Mouse (Mus musculus): ENCODE measurements at regions not wholly inside any gene's neighbourhood (a gene's known extent, or its start where the extent isn't known, plus 50 kb on each side); places are given as distances from the start of the nearest gene placed in this dataset.
"Not testable (repeated sequence)": the region's sequence is repeated elsewhere in the genome, so short reads cannot be mapped to it uniquely, and the experiment has no call there.

DNA sequence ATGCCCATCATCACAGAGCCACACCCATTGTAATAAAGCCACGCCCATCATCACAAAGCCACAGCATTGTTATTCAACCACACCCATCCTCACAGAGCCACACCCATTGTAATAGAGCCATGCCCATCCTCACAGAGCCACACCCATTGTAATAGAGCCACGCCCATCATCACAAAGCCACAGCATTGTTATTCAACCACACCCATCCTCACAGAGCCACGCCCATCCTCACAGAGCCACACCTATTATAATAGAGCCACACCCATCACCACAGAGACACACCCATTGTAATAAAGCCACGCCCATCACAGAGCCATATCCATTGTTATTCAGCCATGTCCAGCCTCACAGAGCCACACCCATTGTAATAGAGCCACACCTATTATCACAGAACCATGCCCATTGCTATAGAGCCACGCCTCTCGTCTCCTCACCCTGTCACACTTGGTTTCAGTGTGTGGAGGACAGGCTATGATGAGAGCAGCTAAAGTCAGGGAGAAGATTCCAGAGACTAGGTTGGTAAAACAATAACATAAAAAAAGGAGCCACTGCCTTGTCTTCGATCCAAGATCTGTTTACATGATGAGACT lies 85.6 kb downstream of the Gxylt1 start:
- DNase-seq (ENCODE audit: inconsistent age in 2 of 2, low spot score in 1 of 2), result no peak

- DNase-seq (ENCODE audit: inconsistent age in 2 of 2, low spot score in 1 of 2), result no peak
These were observed 98.8 kb downstream of the Gxylt1 start for GRCm38 (mm10) chr15:93176221-93176620.

GRCm38 (mm10) chr15:93168784-93169183 lies 106.2 kb downstream of the Gxylt1 start:
- no peak for DNase-seq (ENCODE audit: inconsistent age in 2 of 2, low spot score in 1 of 2)

GRCm38 (mm10) chr15:93167451-93167850 lies 107.5 kb downstream of the Gxylt1 start:
- peak in 1 of 2 experiments; percentile 54 for DNase-seq (ENCODE audit: inconsistent age in 2 of 2, low spot score in 1 of 2)

- no peak for DNase-seq (ENCODE audit: inconsistent age in 2 of 2, low spot score in 1 of 2)
These were observed 112.8 kb downstream of the Gxylt1 start for GRCm38 (mm10) chr15:93161924-93162910.

DNA sequence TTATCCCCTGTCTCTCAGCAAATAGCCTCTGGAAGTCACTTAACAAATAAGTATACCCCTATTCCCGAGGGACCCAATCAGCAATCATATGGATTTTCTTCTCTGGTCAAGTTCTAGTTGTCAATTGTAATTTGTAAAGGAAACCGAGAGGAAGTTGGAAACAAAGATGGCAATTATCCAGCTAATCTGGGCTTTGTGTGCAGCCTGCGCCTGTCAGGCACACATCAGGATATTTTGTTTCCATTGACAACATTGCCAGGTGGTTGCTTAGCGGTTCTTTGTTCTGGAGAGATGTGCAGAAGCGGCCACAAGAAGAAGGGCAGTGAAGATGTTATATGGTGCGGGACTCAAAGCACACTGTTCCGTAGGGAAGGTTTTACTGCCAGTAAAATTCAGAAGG lies 113.7 kb downstream of the Gxylt1 start:
- no peak for DNase-seq (ENCODE audit: inconsistent age in 2 of 2, low spot score in 1 of 2)

- peak; percentile 56 to 71 for DNase-seq (ENCODE audit: inconsistent age in 2 of 2, low spot score in 1 of 2)
These were observed 119.2 kb downstream of the Gxylt1 start for GRCm38 (mm10) chr15:93155756-93156155.

GRCm38 (mm10) chr15:93154022-93154421 lies 121.0 kb downstream of the Gxylt1 start:
- no peak for DNase-seq (ENCODE audit: inconsistent age in 2 of 2, low spot score in 1 of 2)

- no peak for DNase-seq (ENCODE audit: inconsistent age in 2 of 2, low spot score in 1 of 2)
These were observed 130.1 kb downstream of the Gxylt1 start for GRCm38 (mm10) chr15:93144899-93145298.

GRCm38 (mm10) chr15:93144264-93144663 lies 130.7 kb downstream of the Gxylt1 start:
- no peak for DNase-seq (ENCODE audit: inconsistent age in 2 of 2, low spot score in 1 of 2)

DNA sequence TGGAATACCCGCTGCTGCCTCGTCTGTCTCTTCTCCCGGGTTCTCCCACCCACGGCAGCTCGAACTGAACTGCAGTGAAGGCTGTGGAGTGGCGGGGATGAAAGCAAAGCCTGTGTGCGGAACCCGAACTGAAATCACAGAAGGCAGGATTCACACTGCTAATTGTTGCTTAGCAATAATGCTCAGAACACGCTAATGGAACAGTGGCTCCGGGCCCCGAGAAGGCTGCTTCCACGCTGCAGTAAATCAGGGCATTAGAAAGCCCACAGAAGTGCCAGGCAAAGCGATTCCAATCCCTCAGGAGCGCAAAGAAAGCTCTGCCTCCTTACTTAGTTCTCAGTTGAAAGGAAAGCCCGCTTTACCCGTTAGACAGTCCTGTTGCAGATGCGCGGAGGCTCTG lies 141.6 kb downstream of the Gxylt1 start:
- no peak for DNase-seq (ENCODE audit: inconsistent age in 2 of 2, low spot score in 1 of 2)

DNA sequence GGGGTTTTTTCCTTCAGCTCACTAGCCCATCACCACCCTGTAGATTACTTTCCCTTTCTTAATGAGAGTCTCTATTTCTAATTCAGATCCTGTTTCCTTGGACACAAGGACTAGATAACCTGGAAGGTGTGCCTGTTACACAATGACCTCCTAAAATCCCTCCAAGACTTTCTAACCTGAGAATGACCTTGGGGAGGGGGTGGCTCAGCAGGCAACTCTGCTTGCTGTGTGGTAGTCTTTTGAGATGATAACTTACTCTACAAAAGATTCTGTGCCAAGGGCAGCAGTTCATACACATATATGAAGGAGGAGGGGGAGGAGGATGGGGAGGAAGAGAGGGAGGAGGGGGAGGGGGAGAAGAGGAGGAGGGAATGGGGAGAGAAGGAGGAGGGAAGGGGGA lies 143.9 kb downstream of the Gxylt1 start:
- no peak for DNase-seq (ENCODE audit: inconsistent age in 2 of 2, low spot score in 1 of 2)

DNA sequence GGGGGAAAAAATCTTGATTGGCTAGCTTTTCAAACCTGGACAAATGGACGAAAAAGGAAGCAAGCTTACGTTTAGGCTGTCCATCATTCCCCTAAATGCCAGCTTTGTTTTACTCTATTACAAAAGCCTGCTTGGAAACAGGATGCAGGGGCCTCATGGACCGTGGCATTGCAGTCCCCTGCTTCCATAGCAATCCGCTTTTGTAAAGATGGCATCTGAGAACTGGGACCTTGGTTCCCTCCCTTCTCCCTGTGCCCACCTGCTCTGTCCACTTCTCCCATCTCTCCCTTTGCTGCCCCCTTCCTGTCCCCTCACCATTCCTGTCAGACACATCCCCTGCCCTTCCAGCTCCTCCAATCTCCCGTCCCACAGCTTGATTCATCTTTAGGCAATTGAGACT lies 149.7 kb downstream of the Gxylt1 start:
- DNase-seq (ENCODE audit: inconsistent age in 2 of 2, low spot score in 1 of 2), result no peak

DNA sequence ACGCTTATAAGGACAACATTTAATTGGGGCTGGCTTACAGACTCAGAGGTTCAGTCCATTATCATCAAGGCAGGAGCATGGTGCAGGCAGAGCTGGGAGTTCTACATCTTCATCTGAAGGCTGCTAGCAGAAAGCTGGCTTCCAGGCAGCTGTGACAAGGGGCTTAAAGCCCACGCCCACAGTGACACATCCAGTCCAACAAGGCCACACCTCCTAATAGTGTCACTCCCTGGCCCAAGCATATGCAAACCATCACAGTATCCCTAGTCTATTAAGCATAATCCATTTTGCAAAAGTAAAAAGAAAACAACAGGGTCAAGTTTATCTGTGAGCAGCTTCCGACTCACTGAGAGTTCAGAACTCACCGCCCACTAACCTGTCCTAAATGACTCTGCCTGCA lies 153.8 kb downstream of the Gxylt1 start:
- no peak for DNase-seq (ENCODE audit: inconsistent age in 2 of 2, low spot score in 1 of 2)

DNA sequence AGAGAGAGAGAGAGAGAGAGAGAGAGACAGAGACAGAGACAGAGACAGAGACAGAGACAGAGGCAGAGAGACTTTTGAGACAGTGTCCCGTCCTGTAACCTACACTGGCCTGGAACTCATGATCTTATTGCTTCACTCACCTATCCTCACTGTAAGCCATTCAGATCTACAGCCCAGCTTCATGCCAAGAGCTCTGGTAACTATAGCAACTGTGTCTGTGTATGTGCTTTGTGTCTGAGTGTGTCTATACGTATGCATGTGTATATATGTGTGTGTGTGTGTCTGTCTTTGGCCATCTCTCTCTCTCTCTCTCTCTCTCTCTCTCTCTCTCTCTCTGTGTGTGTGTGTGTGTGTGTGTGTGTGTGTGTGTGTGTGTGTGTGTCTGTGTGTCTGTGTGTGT lies 157.2 kb downstream of the Gxylt1 start:
- not testable (repeated sequence) for DNase-seq (ENCODE audit: inconsistent age in 2 of 2, low spot score in 1 of 2)

DNA sequence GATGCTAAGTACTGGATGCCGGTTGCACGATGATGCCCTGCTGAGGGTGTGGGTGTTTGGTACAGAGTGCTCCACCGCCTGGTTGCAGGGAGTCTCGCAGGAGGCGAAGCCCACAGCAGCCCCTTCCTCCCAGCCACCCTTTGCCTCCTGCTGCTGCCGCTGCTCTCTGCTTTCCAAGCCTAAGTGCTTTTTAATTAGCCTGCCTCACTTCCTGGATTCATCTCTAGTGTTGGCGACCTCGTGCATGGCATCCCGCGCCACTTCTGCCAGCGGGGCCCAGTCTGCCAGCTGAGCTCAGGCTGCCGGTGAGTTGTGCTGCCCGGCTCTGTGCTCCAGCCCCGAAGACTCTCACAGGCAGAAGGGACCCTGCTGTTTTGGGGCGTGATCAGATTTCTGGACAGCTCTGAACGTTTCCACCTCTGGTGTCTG lies 159.3 kb downstream of the Gxylt1 start:
- no peak for DNase-seq (ENCODE audit: inconsistent age in 2 of 2, low spot score in 1 of 2)

DNA sequence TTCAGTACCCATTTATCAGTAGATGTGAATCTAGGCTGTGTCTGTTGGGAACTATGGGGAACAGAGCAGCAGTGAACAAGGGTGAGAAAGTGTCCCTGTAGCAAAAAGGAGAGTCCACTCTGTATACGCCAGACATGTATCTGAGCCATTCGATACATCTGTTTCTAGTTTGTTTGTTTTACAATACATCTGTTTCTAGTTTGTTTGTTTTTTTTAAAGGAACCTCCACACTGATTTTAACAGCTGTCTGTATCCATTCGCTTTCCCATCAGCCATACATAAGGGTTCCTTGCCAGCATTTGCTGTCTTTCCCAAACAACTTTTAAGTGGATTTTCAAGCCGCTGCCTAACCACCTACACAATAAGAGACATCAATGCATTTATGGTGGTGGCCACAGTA lies 170.0 kb downstream of the Gxylt1 start:
- no peak for DNase-seq (ENCODE audit: inconsistent age in 2 of 2, low spot score in 1 of 2)

- DNase-seq (ENCODE audit: inconsistent age in 2 of 2, low spot score in 1 of 2), result peak; percentile 19 to 34
These were observed 171.6 kb downstream of the Gxylt1 start for GRCm38 (mm10) chr15:93103426-93103825.

DNA sequence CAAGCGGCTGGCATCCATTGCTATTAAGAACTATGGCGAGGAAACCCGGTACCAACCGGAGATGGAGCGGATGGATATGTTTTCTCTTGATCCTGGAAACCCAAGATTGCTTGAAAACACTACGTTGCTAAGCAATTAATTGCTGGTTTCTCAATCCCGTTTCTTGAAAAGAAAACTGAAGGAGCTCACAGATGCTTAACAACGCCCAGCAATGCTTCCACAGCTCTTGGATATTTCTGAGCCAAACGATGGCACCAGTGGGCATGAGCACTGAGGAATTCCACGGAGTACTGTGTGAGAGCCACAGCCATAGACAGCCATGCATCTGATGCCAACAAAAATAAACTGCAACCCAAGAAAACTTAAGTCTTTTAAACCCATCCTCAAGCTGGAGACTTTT lies 173.1 kb downstream of the Gxylt1 start:
- DNase-seq (ENCODE audit: inconsistent age in 2 of 2, low spot score in 1 of 2), result no peak

DNA sequence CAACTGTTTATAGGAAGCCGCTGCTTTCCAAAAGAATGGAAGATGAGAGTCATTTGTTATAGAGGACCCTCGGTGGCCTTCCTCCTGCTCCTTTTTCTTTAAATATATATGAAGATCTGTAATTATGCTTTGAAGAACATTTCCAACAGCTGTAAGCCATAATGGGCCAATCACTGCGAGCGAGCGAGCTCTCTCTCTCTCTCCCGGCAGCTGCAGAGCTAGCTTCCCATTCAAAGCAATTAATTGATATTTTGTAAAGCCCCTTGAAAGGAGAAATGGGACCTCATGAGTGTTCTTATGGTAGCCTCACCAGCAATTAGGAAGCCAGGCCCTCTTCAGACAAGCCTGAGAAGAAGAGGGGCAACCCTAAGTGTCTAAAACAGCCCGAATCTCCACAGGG lies 174.1 kb downstream of the Gxylt1 start:
- no peak for DNase-seq (ENCODE audit: inconsistent age in 2 of 2, low spot score in 1 of 2)

- DNase-seq (ENCODE audit: inconsistent age in 2 of 2, low spot score in 1 of 2), result no peak
These were observed 175.1 kb downstream of the Gxylt1 start for GRCm38 (mm10) chr15:93099840-93100239.

- DNase-seq (ENCODE audit: inconsistent age in 2 of 2, low spot score in 1 of 2), result no peak
These were observed 178.6 kb downstream of the Gxylt1 start for GRCm38 (mm10) chr15:93096335-93096734.

All from adrenal gland, adult (tissue).